Mouse (Mus musculus): ENCODE measurements around the gene Rap1b. TPM values are rescaled to one million over a fixed set of nuclear protein-coding genes. Genes with fewer than 3 reads are reported as not detected.
"Not testable (repeated sequence)": the region's sequence is repeated elsewhere in the genome, so short reads cannot be mapped to it uniquely, and the experiment has no call there.

Rap1b gene
- polyA plus RNA-seq (2015; fragmentation: Nextera tagmentation; extraction: Ambion mirVana) = 87.0 and 91.8 TPM in 2 replicates

DNA sequence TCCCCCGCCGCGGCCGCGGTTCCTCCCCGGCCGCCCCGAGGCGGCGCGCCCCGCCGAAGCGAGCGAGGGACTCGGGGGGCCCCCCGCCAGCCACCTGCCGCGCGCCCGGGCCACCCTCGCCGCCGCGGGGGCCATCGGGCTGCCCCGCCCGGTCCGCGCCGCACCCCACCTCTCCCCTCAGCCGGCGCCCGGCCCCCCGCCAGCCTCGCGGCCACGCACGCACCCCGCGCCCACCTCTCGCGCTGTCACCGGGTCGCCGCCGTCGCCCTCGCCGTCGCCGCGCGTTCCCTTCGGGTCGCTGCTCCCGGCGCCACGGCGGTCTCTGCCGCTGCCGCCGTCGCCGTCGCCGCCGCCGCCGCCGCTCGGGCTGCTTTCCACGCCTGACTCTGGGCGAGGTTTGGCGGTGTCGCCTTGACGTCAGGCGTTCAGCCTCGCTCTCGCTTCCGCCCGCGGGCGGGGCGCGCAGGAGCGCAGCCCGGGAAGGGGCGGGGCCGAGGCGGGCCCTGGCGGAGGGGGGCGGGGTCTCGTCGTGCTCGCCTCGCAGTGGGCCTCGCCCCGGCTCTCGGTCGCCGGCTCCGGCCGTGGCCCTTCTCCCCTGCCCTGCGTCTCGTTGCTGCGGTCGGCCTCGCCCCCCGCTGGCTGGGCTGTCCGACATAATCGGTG, at the start of gene Rap1b:
Rap1b (minus strand) TSS at position 439 of the 663 bp plus-strand sequence.
- Histone ChIP-seq H3K27me3 (ENCODE audit: control insufficient read depth, insufficient read depth, low read depth, low read length) (0 out of 2 replicates have a peak, but pooled peaks cover 2% of the 10 kb centered on the region), H3K4me1 (ENCODE audit: control insufficient read depth, low read depth, low read length) (peaks cover 19% of the 10 kb centered on the region), H3K9ac (ENCODE audit: low read depth, low read length) (peak within 1 kb of the TSS; percentile 97), H3K9me3 (replicated peaks; ENCODE audit: control insufficient read depth, low read length) (no peaks in the 10 kb centered on the region), H3K27ac (ENCODE audit: low read length) (peak within 1 kb of the TSS; percentile 92), H3K36me3 (ENCODE audit: control insufficient read depth, insufficient read depth) (no peaks in the 10 kb centered on the region), H3K4me3 (ENCODE audit: low read depth, low read length) (peak within 1 kb of the TSS; percentile 95), H3K4me2 (ENCODE audit: low read depth, low read length) (peak within 1 kb of the TSS; percentile 99)
- under 1% methylated on average over 88 of the region's 112 CpGs for WGBS (ENCODE audit: insufficient replicate concordance)
- ATAC-seq (ENCODE audit: low read depth) = peak; percentile 92

DNA sequence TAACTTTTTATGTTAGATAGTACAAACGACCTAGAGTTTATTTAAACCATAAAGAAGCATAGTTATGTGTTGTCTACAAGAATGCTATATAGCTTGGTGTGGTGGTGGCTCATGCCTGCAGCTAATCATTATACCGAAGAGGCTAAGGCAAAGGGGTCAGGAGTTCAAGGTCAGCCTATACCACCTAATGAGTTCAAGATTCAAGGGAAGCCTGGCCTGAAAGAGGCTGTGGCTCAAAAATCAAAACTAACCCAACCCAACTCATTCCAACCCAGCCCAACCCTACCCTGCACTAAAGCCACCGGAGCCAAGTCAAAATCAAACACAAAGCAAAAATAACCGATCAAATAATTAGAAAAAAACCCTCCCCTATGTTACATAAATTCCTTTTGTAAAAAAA, 49.4 kb upstream of the Rap1b start:
- no peak for ATAC-seq (ENCODE audit: low read depth)
- 53% methylated on average over 4 of the region's 4 CpGs for WGBS (ENCODE audit: insufficient replicate concordance)
- no peak overlapping the region for H3K9ac ChIP-seq (ENCODE audit: low read depth, low read length)
- H3K4me2 ChIP-seq (ENCODE audit: low read depth, low read length) = no peak overlapping the region
- no peaks in the 10 kb centered on the region for H3K27me3 ChIP-seq (ENCODE audit: control insufficient read depth, insufficient read depth, low read depth, low read length)
- H3K36me3 ChIP-seq (ENCODE audit: control insufficient read depth, insufficient read depth) = no peaks in the 10 kb centered on the region
- H3K27ac ChIP-seq (ENCODE audit: low read length) = no peak overlapping the region
- no peaks in the 10 kb centered on the region for H3K4me1 ChIP-seq (ENCODE audit: control insufficient read depth, low read depth, low read length)
- no peak overlapping the region for H3K4me3 ChIP-seq (ENCODE audit: low read depth, low read length)
- H3K9me3 ChIP-seq (replicated peaks; ENCODE audit: control insufficient read depth, low read length) = no peaks in the 10 kb centered on the region

DNA sequence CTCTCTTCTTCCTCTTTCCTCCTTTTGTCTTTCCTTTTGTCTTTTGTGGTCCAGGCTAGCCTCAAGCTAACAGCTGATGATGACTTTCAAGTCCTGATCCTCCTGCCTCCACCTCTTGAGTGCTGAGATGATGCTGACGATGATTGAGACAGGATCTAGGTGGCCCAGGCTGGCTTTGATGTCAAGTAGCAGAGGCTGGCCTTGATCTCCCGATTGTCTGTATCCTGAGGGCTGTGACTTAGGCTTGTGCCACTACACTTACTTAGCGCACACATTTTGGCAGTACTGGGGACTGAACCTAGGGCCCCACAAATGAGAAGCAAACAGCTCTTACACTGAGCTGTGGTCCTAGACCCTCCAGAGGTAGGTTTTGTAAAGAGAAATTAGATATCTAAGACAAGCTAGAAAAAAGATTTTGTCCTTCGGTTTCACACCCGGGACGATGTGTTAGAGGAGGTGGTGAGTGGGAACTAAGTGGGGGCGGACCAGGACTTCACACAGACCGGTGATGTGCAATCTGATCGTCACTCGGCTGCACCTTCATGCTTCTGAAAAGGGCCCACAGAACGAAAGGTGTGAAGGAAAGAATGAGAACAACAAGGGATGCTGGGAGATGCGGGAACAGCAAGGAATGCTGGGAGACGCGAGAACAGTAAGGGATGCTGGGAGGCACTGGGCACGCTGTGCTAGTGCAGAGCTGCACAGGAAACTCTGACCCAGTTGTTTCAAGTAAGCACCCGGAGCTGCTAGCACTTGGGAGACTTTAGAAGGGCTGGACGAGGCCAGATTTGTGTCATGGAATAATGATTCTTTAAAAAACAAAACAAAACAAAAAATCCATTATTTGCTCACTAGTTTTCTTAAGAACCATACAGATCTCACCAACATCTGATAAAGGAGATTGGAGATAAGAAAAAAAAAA, 48.5 kb upstream of the Rap1b start:
- no peak overlapping the region for H3K27ac ChIP-seq (ENCODE audit: low read length)

DNA sequence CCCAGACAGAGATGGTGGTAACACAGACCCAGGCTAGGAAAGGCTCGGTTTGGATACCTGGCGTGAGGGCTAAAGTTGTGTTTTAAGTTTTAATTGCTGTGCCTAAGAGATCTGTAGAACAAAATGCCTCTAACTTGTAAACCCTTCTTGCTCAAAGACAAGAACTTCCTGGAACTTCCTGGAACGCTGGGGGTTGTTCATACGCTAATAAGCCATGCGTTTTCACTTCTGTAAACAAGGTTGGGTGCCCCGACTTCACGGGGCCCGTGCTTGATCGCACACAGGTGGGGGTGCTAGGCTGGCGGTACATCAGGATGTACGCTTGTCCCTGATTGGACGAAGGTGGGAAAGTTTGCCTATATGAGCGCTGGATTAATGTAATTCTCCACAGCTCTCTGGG, 47.3 kb upstream of the Rap1b start:
- H3K27ac ChIP-seq (ENCODE audit: low read length); H3K4me2 ChIP-seq (ENCODE audit: low read depth, low read length); ATAC-seq (ENCODE audit: low read depth); H3K9me3 ChIP-seq (replicated peaks; ENCODE audit: control insufficient read depth, low read length); H3K36me3 ChIP-seq (ENCODE audit: control insufficient read depth, insufficient read depth); H3K4me1 ChIP-seq (ENCODE audit: control insufficient read depth, low read depth, low read length); H3K27me3 ChIP-seq (ENCODE audit: control insufficient read depth, insufficient read depth, low read depth, low read length); H3K9ac ChIP-seq (ENCODE audit: low read depth, low read length); H3K4me3 ChIP-seq (ENCODE audit: low read depth, low read length): not testable (repeated sequence)
- WGBS (ENCODE audit: insufficient replicate concordance) = 43% methylated on average over 12 of the region's 13 CpGs

More for the DNA sequence above, 48.5 kb upstream of the Rap1b start:
- Histone ChIP-seq H3K27me3 (ENCODE audit: control insufficient read depth, insufficient read depth, low read depth, low read length) (no peaks in the 10 kb centered on the region), H3K4me2 (ENCODE audit: low read depth, low read length) (no peak overlapping the region), H3K4me3 (ENCODE audit: low read depth, low read length) (no peak overlapping the region), H3K9me3 (replicated peaks; ENCODE audit: control insufficient read depth, low read length) (no peaks in the 10 kb centered on the region), H3K36me3 (ENCODE audit: control insufficient read depth, insufficient read depth) (no peaks in the 10 kb centered on the region), H3K4me1 (ENCODE audit: control insufficient read depth, low read depth, low read length) (no peaks in the 10 kb centered on the region), H3K9ac (ENCODE audit: low read depth, low read length) (no peak overlapping the region)
- ATAC-seq (ENCODE audit: low read depth) = no peak
- WGBS (ENCODE audit: insufficient replicate concordance) = 74% methylated on average over 17 of the region's 17 CpGs

DNA sequence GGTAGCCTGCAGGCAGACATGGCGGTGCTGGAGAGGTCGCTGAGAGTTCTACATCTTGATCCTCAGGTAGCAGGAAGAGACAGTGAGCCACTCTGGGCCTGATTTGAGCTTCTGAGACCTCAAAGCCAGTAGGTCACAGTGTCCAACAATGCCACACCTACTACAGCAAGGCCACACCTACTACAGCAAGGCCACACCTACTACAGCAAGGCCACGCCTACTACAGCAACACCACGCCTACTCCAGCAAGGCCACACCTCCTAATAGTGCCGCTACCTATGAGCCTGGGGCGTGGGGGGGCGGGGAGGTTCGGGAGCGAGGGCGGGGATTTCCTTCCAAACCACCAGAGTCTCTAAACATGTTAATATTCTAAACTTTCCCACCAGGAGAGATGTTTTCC, 45.5 kb upstream of the Rap1b start:
- ATAC-seq (ENCODE audit: low read depth) = no peak

DNA sequence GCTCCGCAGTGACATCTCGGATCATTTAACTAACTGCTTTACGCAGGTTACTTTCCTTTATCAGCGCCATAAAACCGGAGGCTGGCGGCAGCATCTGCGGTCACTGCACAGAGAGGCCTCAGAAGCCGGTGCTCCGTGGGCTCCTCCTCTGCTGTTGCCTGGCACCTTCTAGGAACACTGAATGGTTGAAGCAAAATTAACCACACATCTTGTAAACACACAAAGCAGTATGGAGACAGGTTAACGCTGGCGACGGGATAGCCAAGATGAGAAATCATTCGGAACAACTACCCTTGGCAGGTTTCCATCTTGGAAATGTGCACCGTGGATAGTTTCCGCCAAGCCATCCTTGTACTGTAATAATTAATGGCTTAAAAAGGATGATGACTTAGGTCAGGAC, 43.0 kb upstream of the Rap1b start:
- no peak for ATAC-seq (ENCODE audit: low read depth)
- H3K4me2 ChIP-seq (ENCODE audit: low read depth, low read length) = no peak overlapping the region
- 67% methylated on average over 15 of the region's 15 CpGs for WGBS (ENCODE audit: insufficient replicate concordance)
- H3K4me1 ChIP-seq (ENCODE audit: control insufficient read depth, low read depth, low read length) = no peaks in the 10 kb centered on the region
- no peaks in the 10 kb centered on the region for H3K9me3 ChIP-seq (replicated peaks; ENCODE audit: control insufficient read depth, low read length)
- no peak overlapping the region for H3K9ac ChIP-seq (ENCODE audit: low read depth, low read length)
- H3K27ac ChIP-seq (ENCODE audit: low read length) = no peak overlapping the region
- no peaks in the 10 kb centered on the region for H3K27me3 ChIP-seq (ENCODE audit: control insufficient read depth, insufficient read depth, low read depth, low read length)
- no peaks in the 10 kb centered on the region for H3K36me3 ChIP-seq (ENCODE audit: control insufficient read depth, insufficient read depth)
- H3K4me3 ChIP-seq (ENCODE audit: low read depth, low read length) = no peak overlapping the region

More for the DNA sequence above, 45.5 kb upstream of the Rap1b start:
- Histone ChIP-seq H3K27me3 (ENCODE audit: control insufficient read depth, insufficient read depth, low read depth, low read length) (no peaks in the 10 kb centered on the region), H3K4me2 (ENCODE audit: low read depth, low read length) (no peak overlapping the region), H3K36me3 (ENCODE audit: control insufficient read depth, insufficient read depth) (no peaks in the 10 kb centered on the region), H3K4me3 (ENCODE audit: low read depth, low read length) (no peak overlapping the region), H3K9ac (ENCODE audit: low read depth, low read length) (no peak overlapping the region), H3K9me3 (replicated peaks; ENCODE audit: control insufficient read depth, low read length) (no peaks in the 10 kb centered on the region), H3K27ac (ENCODE audit: low read length) (no peak overlapping the region), H3K4me1 (ENCODE audit: control insufficient read depth, low read depth, low read length) (no peaks in the 10 kb centered on the region)
- WGBS (ENCODE audit: insufficient replicate concordance) = 70% methylated on average over 10 of the region's 10 CpGs

DNA sequence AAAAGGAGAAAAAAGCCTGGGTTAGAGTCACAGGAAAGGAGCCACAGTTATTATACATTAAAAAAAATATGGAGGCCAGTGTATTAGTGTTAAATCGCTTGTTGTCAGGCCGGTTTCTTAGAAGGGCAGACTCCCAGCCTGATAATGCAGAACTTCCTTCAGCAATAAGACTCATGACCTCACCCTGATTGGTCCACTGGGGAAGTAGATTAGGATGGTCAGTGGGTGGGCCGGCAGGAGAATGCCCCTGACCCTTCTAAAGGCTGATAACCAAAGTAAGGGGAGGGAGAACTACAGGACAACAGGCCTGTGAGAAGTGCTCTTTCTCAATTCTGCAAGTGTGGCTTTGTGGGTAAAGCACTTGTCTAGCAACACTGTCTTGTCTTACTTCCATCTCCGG, 39.5 kb upstream of the Rap1b start:
- H3K27me3 ChIP-seq (ENCODE audit: control insufficient read depth, insufficient read depth, low read depth, low read length) = no peaks in the 10 kb centered on the region
- no peak overlapping the region for H3K4me2 ChIP-seq (ENCODE audit: low read depth, low read length)
- no peak overlapping the region for H3K27ac ChIP-seq (ENCODE audit: low read length)
- no peak overlapping the region for H3K9ac ChIP-seq (ENCODE audit: low read depth, low read length)
- no peak overlapping the region for H3K4me3 ChIP-seq (ENCODE audit: low read depth, low read length)
- ATAC-seq (ENCODE audit: low read depth) = no peak
- no peaks in the 10 kb centered on the region for H3K9me3 ChIP-seq (replicated peaks; ENCODE audit: control insufficient read depth, low read length)
- H3K4me1 ChIP-seq (ENCODE audit: control insufficient read depth, low read depth, low read length) = no peaks in the 10 kb centered on the region
- 35% methylated on average over 4 of the region's 4 CpGs for WGBS (ENCODE audit: insufficient replicate concordance)
- no peaks in the 10 kb centered on the region for H3K36me3 ChIP-seq (ENCODE audit: control insufficient read depth, insufficient read depth)

DNA sequence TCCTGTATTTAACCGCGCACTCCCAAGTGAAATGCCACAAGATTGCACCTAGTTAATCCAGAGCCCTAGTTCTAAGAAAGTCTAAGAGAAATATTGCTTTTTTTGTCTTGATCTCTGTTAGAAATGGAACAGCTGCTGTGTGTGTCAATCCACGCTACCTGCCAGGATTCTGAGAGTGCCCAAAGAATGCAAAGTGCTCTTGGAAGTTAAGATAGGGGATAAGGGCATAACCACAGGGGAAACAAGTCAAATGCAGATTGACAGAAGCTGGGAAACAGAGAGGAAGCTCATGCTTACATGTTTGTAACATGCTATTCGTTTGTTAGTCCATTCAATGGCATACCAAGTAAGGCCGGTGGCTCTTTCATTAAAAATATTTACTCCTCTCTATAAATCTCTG, 38.9 kb upstream of the Rap1b start:
- Histone ChIP-seq H3K4me1 (ENCODE audit: control insufficient read depth, low read depth, low read length) (no peaks in the 10 kb centered on the region), H3K9me3 (replicated peaks; ENCODE audit: control insufficient read depth, low read length) (no peaks in the 10 kb centered on the region), H3K27me3 (ENCODE audit: control insufficient read depth, insufficient read depth, low read depth, low read length) (no peaks in the 10 kb centered on the region), H3K4me2 (ENCODE audit: low read depth, low read length) (no peak overlapping the region), H3K9ac (ENCODE audit: low read depth, low read length) (no peak overlapping the region), H3K36me3 (ENCODE audit: control insufficient read depth, insufficient read depth) (no peaks in the 10 kb centered on the region), H3K4me3 (ENCODE audit: low read depth, low read length) (no peak overlapping the region), H3K27ac (ENCODE audit: low read length) (no peak overlapping the region)
- 63% methylated on average over 5 of the region's 5 CpGs for WGBS (ENCODE audit: insufficient replicate concordance)
- ATAC-seq (ENCODE audit: low read depth) = no peak

DNA sequence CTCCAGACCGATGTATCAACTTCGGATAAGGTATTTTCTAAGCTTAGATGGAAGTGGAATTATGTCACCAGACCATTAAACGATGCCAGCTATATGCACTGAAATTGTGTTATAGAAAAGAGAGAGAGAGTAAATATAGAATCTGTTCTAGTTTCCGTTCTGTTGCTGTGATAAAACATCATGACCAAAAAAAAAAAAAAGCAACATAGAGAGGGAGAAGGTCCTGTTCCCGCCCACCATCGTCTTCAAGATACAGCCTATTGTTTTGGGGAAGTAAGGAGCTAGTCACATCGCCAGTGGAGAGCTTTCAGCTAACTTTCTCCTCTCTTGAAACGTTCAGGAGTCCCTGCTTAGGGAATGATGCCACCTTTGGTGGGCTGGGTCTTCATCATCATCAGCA, 37.6 kb upstream of the Rap1b start:
- no peak overlapping the region for H3K9ac ChIP-seq (ENCODE audit: low read depth, low read length)
- H3K4me1 ChIP-seq (ENCODE audit: control insufficient read depth, low read depth, low read length) = no peaks in the 10 kb centered on the region
- WGBS (ENCODE audit: insufficient replicate concordance) = 49% methylated on average over 8 of the region's 8 CpGs
- no peaks in the 10 kb centered on the region for H3K36me3 ChIP-seq (ENCODE audit: control insufficient read depth, insufficient read depth)
- ATAC-seq (ENCODE audit: low read depth) = no peak
- H3K4me2 ChIP-seq (ENCODE audit: low read depth, low read length) = no peak overlapping the region
- no peak overlapping the region for H3K27ac ChIP-seq (ENCODE audit: low read length)
- no peaks in the 10 kb centered on the region for H3K27me3 ChIP-seq (ENCODE audit: control insufficient read depth, insufficient read depth, low read depth, low read length)
- H3K9me3 ChIP-seq (replicated peaks; ENCODE audit: control insufficient read depth, low read length) = no peaks in the 10 kb centered on the region
- H3K4me3 ChIP-seq (ENCODE audit: low read depth, low read length) = no peak overlapping the region

Measured in liver, embryonic 16.5 days (tissue).